Mouse (Mus musculus) small intestine, adult 2 months (tissue): ENCODE results near the gene Chrna3. TPM values are rescaled to one million over a fixed set of nuclear protein-coding genes. Genes with fewer than 3 reads are reported as not detected.

Source experiments
- H3K27ac ChIP-seq: fragments of 200-500 bp; 2 replicates; pipeline ENCODE4 v1.5.1; 2012; ENCODE audit warnings: low read depth, low read length, control low read depth, inconsistent platforms; ENCODE audit not compliant: insufficient read depth
- H3K27me3 ChIP-seq: fragments of 200-500 bp; 2 replicates; pipeline ENCODE4 v1.6.1; 2012; ENCODE audit warnings: mild to moderate bottlenecking, moderate library complexity, low read length, inconsistent platforms; ENCODE audit not compliant: control insufficient read depth, insufficient read depth
- H3K36me3 ChIP-seq: fragments of 200-500 bp; 2 replicates; pipeline ENCODE4 v1.6.1; 2012; ENCODE audit warnings: mild to moderate bottlenecking, low read length, control low read depth, inconsistent platforms; ENCODE audit not compliant: control insufficient read depth, insufficient read depth
- H3K4me1 ChIP-seq: fragments of 200-500 bp; 2 replicates; pipeline ENCODE4 v1.6.1; 2012; ENCODE audit warnings: low read length, inconsistent platforms, mixed read lengths; ENCODE audit not compliant: control insufficient read depth, insufficient read depth, insufficient read length
- H3K4me3 ChIP-seq: fragments of 200-500 bp; 2 replicates; pipeline ENCODE4 v1.5.1; 2012; ENCODE audit warnings: low read depth, mild to moderate bottlenecking, control low read depth, inconsistent platforms, low read length, moderate library complexity
- CTCF ChIP-seq: fragments of 200-500 bp; IDR thresholded peaks from 2 replicates; pipeline ENCODE4 v1.5.1; 2012; ENCODE audit warnings: low read depth, mild to moderate bottlenecking, control low read depth, inconsistent platforms, low read length, moderate library complexity, mixed read lengths; ENCODE audit not compliant: insufficient replicate concordance, insufficient read length; ENCODE audit errors: extremely low read depth
- POLR2A ChIP-seq: fragments of 200-500 bp; IDR thresholded peaks from 2 replicates; pipeline ENCODE4 v1.6.1; 2012; ENCODE audit warnings: low read depth, mild to moderate bottlenecking, control low read depth, inconsistent platforms, low read length, moderate library complexity
- whole genome bisulfite sequencing: fragments of 180-500 bp; shearing (Covaris S2); methylation state at CpG from one replicate; pipeline ENCODE4 v1.1.7; 2018; 5-methylcytosine and 5-hydroxymethylcytosine counted together
- polyA plus RNA-seq: library from polyadenylated mRNA; depleted of rRNA; stranded (reverse); fragments of >200 nt; gene quantifications from 2 replicates; pipeline ENCODE4 v1.2.3, GENCODE M21; 2012; rRNA removed

Gene Chrna3
- polyA plus RNA-seq, 1 experiment: 1.5 TPM

GRCm38 (mm10) chr9:54963669-54964068 is 62.7 kb downstream of the Chrna3 start:
- TF ChIP-seq POLR2A (no peak), CTCF (no peak)
- peaks cover 2% of the 10 kb centered on the region for H3K36me3 ChIP-seq
- no peak overlapping the region for H3K27ac ChIP-seq
- H3K4me1 ChIP-seq: peaks cover 9% of the 10 kb centered on the region; the same call in 1 of the 2 replicates
- no peaks in the 10 kb centered on the region for H3K27me3 ChIP-seq
- H3K4me3 ChIP-seq: no peak overlapping the region

- TF ChIP-seq POLR2A (no peak), CTCF (no peak)
- Histone ChIP-seq H3K36me3 (peaks cover 26% of the 10 kb centered on the region), H3K4me3 (no peak overlapping the region), H3K4me1 (peaks cover 9% of the 10 kb centered on the region; the same call in 1 of the 2 replicates), H3K27me3 (no peaks in the 10 kb centered on the region), H3K27ac (no peak overlapping the region)
- 77% methylated on average over 4 of the region's 4 CpGs for WGBS
Observed at GRCm38 (mm10) chr9:54961059-54961458, 65.3 kb downstream of the Chrna3 start.

Other genes with a start within 250 kb of the Chrna3 start
- 0.88 and 1.6 TPM in 2 replicates for gene Ireb2, start 162.8 kb downstream of the Chrna3 start, polyA plus RNA-seq
- 0.23 and 0.30 TPM in 2 replicates for gene Hykk, start 109.3 kb downstream of the Chrna3 start, polyA plus RNA-seq
- gene Psma4, start 75.8 kb downstream of the Chrna3 start, polyA plus RNA-seq: 13.3 and 27.1 TPM in 2 replicates
- not detected in 2 replicates for gene AY074887, start 75.6 kb downstream of the Chrna3 start, polyA plus RNA-seq
- 0.04 TPM in 1 of 2 replicates, not detected in the other for gene Chrna5, start 45.7 kb downstream of the Chrna3 start, polyA plus RNA-seq
- 0.76 and 2.0 TPM in 2 replicates for gene Chrnb4, start 22.2 kb upstream of the Chrna3 start, polyA plus RNA-seq
- gene Ube2q2, start 122.3 kb upstream of the Chrna3 start, polyA plus RNA-seq: 3.2 and 5.3 TPM in 2 replicates
- gene Fbxo22, start 182.4 kb upstream of the Chrna3 start, polyA plus RNA-seq: 5.9 and 10.2 TPM in 2 replicates